Mouse (Mus musculus): ENCODE results near the gene Slc1a7.

DNA sequence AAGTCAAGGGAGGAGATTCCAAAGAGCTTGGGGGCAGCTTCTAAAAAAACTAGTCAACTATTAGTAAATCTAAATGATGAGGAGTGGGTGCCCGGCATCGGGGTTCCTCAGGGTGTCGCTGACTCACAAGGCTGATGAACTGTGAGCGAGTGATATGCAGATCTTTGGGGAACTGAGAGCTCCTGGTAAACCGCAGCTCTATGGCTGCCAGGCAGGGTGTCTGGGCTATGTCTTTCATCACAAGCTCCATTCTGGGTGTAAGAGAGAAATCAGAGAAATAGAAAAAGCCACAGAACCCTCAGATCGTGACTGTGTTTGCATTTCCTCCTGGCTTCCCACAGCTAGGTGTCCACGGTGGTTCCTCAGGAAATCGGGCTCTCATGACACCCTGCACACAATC lies 20.8 kb downstream of the Slc1a7 start:
- TF ChIP-seq E2F4 (IDR thresholded peaks at IDR 0.05; ENCODE audit: insufficient read depth) = no peak
- no peak for TF ChIP-seq POLR2A (IDR thresholded peaks at IDR 0.05; ENCODE audit: insufficient read length, low read depth)
- no peak for TF ChIP-seq REST (IDR thresholded peaks at IDR 0.05; ENCODE audit: insufficient read depth, insufficient read length)
- TF ChIP-seq MAX (IDR thresholded peaks at IDR 0.05; ENCODE audit: low read depth) = no peak
- no peak for TF ChIP-seq MYOD1 (IDR thresholded peaks at IDR 0.05; ENCODE audit: control insufficient read depth in 1 of 3, insufficient read length in 2 of 3, low read depth in 2 of 3)
- TF ChIP-seq MYOG (IDR thresholded peaks at IDR 0.05; ENCODE audit: control insufficient read depth in 1 of 3, insufficient read depth in 1 of 3, insufficient read length in 2 of 3, low read depth in 2 of 3) = no peak
- TF ChIP-seq POLR2AphosphoS2 (IDR thresholded peaks at IDR 0.05; ENCODE audit: insufficient read length, low read depth) = no peak
- TF ChIP-seq USF1 (IDR thresholded peaks at IDR 0.05; ENCODE audit: low read depth) = no peak

All from myocyte (in vitro differentiated cells).